Mouse (Mus musculus): ENCODE results near the gene Fam185a.

Gene Fam185a

DNA sequence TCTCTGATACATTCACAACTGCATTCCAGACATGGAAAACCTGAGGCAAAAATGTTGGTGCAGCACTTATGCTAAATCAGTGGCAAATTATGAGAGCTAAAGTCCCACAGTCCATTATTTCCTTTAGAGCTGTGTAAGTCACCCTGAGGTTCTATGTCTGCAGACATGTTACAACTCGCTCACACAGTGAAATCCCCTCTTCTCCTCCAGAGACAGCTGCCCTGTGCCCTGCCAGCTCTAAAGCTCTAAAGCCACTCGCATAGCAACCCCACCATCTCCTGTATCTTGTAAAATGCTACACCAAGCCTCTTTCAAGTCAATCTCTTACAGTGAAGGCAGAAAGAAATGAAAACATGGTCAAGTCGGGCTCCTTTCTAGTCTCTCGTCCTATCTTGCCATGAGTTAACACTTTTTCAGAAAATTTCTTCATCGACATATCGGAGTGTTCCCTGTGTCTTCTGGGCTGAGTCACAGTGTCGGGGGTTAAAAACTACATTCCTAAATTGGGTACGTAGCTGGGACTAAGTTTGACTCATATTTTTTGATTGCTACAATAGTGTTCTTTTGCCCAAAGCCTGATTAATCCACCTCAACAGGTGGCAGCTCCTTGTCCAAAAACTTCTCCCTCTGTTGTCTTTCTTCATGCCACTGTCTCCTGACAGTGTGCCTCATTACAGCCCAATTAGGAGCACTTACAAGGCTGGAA is 68.7 kb downstream of the Fam185a start:
- DNase-seq (ENCODE audit: low spot score), result no peak

- no peak for DNase-seq (ENCODE audit: low spot score)
Measured at GRCm38 (mm10) chr5:21494781-21495180, 70.0 kb downstream of the Fam185a start.

- DNase-seq (ENCODE audit: low spot score), result no peak
Measured at GRCm38 (mm10) chr5:21496321-21496720, 71.6 kb downstream of the Fam185a start.

DNA sequence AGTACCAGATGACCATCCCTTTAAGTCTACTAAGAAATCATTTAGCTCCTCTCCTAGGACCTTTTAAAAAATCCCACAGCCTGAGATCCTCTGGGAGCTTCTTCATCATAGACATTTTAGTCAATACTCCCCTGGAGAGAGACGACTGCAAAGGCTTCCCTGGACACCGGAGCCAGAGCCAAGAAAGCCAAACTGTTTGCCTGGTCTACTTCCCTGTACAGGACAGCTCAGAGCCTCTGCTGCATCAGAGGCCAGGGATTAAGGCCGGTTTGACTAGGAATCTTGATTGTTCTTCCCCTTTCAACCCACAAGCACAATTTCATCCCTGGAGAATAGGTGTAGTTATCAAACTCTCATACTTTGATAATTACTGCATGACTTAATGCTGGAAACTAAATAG is 72.1 kb downstream of the Fam185a start:
- no peak for DNase-seq (ENCODE audit: low spot score)

DNA sequence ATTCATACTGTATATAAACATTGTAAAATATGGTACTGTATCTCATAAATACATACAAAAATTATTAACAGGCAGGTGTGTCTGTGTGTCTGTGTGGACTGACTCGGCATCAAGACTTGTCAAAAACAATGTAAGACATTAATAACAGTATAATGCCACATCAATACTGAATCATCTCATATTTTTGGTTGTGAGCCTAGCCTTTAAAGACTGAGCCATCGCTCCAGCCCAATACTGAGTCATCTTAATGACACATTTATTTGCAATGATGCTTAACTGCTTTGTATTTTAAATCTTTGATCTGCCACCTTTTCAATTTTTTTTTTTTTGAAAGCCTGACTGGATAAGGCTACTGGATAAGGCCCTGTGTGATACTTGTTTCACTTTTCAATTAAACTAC is 73.7 kb downstream of the Fam185a start:
- no peak for DNase-seq (ENCODE audit: low spot score)

GRCm38 (mm10) chr5:21498925-21499324 is 74.2 kb downstream of the Fam185a start:
- no peak for DNase-seq (ENCODE audit: low spot score)

GRCm38 (mm10) chr5:21500133-21500532 is 75.4 kb downstream of the Fam185a start:
- no peak for DNase-seq (ENCODE audit: low spot score)

- peak; percentile 52 for DNase-seq (ENCODE audit: low spot score)
Measured at GRCm38 (mm10) chr5:21500941-21501340, 76.2 kb downstream of the Fam185a start.

- peak; percentile 69 for DNase-seq (ENCODE audit: low spot score)
Measured at GRCm38 (mm10) chr5:21502936-21503610, 78.3 kb downstream of the Fam185a start.

GRCm38 (mm10) chr5:21505159-21505558 is 80.4 kb downstream of the Fam185a start:
- DNase-seq (ENCODE audit: low spot score), result no peak

DNA sequence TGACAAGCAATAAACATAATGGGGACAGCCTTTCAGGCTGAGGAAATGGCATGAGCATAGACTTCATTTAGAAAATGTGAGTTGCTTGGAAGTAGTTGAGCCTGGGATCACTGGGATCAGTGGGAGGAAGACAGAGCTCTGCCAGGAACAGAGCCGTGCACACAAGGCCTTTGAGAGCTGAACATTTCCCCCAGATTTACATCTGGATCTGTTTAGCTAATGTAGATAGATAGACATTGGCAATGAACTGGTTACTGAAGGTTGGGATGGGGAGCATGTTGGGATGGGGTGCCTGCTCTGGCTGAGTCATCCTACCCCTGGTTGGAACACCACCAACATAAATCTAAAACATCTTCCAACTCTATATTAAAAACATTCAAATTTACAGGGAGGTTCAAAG is 82.1 kb downstream of the Fam185a start:
- no peak for DNase-seq (ENCODE audit: low spot score)

GRCm38 (mm10) chr5:21509801-21510200 is 85.0 kb downstream of the Fam185a start:
- no peak for DNase-seq (ENCODE audit: low spot score)

DNA sequence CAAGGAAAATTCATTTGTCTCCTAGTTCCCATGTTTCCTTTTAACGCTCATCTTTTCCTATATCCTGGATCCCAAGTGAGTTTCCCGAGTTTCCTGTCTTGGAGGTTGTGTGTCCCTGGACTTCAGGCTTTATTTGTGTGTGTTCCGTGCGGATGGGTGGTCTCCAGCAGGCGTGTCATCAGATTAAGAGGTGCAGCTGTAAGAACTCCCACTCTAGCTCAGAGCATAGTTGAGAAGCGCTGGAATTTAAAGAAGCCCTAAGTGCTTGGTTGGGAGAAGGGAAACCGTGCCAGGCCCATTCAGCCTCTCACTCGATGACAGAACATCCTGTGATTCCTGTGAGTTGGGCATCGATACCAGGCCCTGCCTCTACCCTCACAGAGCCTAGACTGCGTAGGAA is 88.6 kb downstream of the Fam185a start:
- DNase-seq (ENCODE audit: low spot score), result no peak

DNA sequence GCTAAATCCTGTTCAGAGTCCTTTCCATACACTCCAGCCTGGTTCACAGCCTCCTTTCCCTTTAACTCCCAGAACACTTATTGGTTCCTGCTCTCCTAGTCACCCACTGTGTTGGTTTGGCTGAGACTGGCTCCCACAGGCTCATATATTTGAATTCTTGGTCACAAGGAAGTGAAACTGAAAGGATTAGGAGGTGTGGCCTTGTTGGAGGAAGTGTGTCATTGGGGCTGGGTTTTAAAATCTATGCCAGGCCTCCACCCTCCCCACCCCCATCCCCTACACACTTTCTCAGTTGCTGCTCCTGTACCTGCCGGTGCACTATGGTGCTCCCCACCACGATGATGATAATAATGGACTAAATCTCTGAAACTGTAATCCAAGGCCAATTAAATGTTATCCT is 92.8 kb downstream of the Fam185a start:
- DNase-seq (ENCODE audit: low spot score), result no peak

GRCm38 (mm10) chr5:21518207-21518606 is 93.4 kb downstream of the Fam185a start:
- no peak for DNase-seq (ENCODE audit: low spot score)

- DNase-seq (ENCODE audit: low spot score), result no peak
Measured at GRCm38 (mm10) chr5:21519166-21519565, 94.4 kb downstream of the Fam185a start.

- DNase-seq (ENCODE audit: low spot score), result no peak
Measured at GRCm38 (mm10) chr5:21526835-21527485, 102.2 kb downstream of the Fam185a start.

GRCm38 (mm10) chr5:21527488-21527911 is 102.7 kb downstream of the Fam185a start:
- DNase-seq (ENCODE audit: low spot score), result no peak

DNA sequence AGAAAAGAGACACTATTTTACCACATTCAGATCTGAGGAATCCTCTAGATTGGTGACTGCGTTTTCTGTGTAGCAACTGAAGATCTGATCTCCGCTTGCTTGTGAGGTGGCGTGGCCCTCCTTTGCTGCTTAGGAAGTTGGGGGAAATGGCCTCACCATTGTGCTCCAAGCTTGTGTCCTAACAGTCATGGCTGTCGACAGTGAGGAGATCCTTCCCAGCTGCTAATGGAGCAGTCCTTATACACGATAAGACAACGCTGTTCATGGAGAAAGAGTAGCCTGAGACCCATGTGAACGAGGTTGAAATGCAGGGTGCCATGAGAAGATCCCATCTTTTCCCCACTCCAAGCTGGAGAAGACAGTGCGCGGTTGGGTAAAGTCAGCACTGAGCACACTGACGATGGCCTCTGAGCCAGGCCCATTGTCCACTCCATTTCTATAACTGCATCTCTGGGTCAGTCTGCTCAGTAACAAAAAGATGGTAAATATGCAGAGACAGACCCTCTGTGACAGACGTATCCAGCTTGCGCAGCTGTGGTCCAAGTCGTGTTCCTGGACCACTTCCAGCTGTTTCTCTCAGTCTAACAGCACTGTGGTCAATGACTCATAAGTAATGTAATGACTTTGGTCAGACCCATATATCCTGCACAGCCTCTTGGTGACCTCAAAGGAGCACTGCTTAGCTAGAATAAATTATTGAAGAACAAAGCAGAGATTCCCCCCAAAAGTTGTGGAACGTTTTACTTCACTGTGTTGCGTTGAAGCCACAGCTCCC is 103.5 kb downstream of the Fam185a start:
- no peak for DNase-seq (ENCODE audit: low spot score)

GRCm38 (mm10) chr5:21529110-21529720 is 104.5 kb downstream of the Fam185a start:
- DNase-seq (ENCODE audit: low spot score), result no peak
